Mouse (Mus musculus) cerebral cortex, adult 2 months (tissue): ENCODE data around the gene Exoc4.

Experiments used
- WGBS: fragments of 180-500 bp; shearing (Covaris S2); methylation state at CpG from one replicate; pipeline ENCODE4 v1.1.7; 2018; 5-methylcytosine and 5-hydroxymethylcytosine counted together

Gene Exoc4

GRCm38 (mm10) chr6:33310486-33310885 lies 61.6 kb downstream of the Exoc4 start:
- WGBS, result 77% methylated on average over 1 of the region's 1 CpGs

- WGBS, result 79% methylated on average over 3 of the region's 3 CpGs
Observed at GRCm38 (mm10) chr6:33322849-33323248, 74.0 kb downstream of the Exoc4 start.

GRCm38 (mm10) chr6:33323386-33323785 lies 74.5 kb downstream of the Exoc4 start:
- 84% methylated on average over 4 of the region's 4 CpGs for WGBS

- WGBS, result 82% methylated on average over 1 of the region's 1 CpGs
Observed at GRCm38 (mm10) chr6:33328326-33328725, 79.4 kb downstream of the Exoc4 start.

- 49% methylated on average over 1 of the region's 1 CpGs for WGBS
Observed at GRCm38 (mm10) chr6:33347088-33347775, 98.3 kb downstream of the Exoc4 start.

GRCm38 (mm10) chr6:33361613-33362012 lies 112.7 kb downstream of the Exoc4 start:
- WGBS, result 44% methylated on average over 6 of the region's 6 CpGs

- 78% methylated on average over 3 of the region's 3 CpGs for WGBS
Observed at GRCm38 (mm10) chr6:33380517-33380916, 131.6 kb downstream of the Exoc4 start.

GRCm38 (mm10) chr6:33382176-33382575 lies 133.3 kb downstream of the Exoc4 start:
- whole genome bisulfite sequencing, result 66% methylated on average over 3 of the region's 3 CpGs

GRCm38 (mm10) chr6:33392020-33392419 lies 143.1 kb downstream of the Exoc4 start:
- 81% methylated on average over 2 of the region's 2 CpGs for WGBS

- WGBS, result 67% methylated on average over 1 of the region's 1 CpGs
Observed at GRCm38 (mm10) chr6:33399491-33399890, 150.6 kb downstream of the Exoc4 start.

GRCm38 (mm10) chr6:33401161-33401560 lies 152.3 kb downstream of the Exoc4 start:
- WGBS, result 86% methylated on average over 2 of the region's 2 CpGs

GRCm38 (mm10) chr6:33405562-33406275 lies 156.8 kb downstream of the Exoc4 start:
- WGBS, result 34% methylated on average over 4 of the region's 4 CpGs

- 74% methylated on average over 3 of the region's 3 CpGs for WGBS
Observed at GRCm38 (mm10) chr6:33409586-33409985, 160.7 kb downstream of the Exoc4 start.

- 69% methylated on average over 4 of the region's 4 CpGs for WGBS
Observed at GRCm38 (mm10) chr6:33431207-33431787, 182.4 kb downstream of the Exoc4 start.

- 87% methylated on average over 1 of the region's 1 CpGs for WGBS
Observed at GRCm38 (mm10) chr6:33440508-33440907, 191.6 kb downstream of the Exoc4 start.

GRCm38 (mm10) chr6:33453810-33454209 lies 204.9 kb downstream of the Exoc4 start:
- 45% methylated on average over 2 of the region's 2 CpGs for WGBS

GRCm38 (mm10) chr6:33454354-33454753 lies 205.5 kb downstream of the Exoc4 start:
- WGBS, result 39% methylated on average over 2 of the region's 2 CpGs

- 70% methylated on average over 1 of the region's 1 CpGs for WGBS
Observed at GRCm38 (mm10) chr6:33455238-33455637, 206.4 kb downstream of the Exoc4 start.

GRCm38 (mm10) chr6:33464862-33465261 lies 216.0 kb downstream of the Exoc4 start:
- 74% methylated on average over 3 of the region's 3 CpGs for WGBS

GRCm38 (mm10) chr6:33465392-33465791 lies 216.5 kb downstream of the Exoc4 start:
- 65% methylated on average over 3 of the region's 3 CpGs for WGBS

- 90% methylated on average over 5 of the region's 5 CpGs for WGBS
Observed at GRCm38 (mm10) chr6:33466168-33466839, 217.4 kb downstream of the Exoc4 start.

- 79% methylated on average over 5 of the region's 5 CpGs for WGBS
Observed at GRCm38 (mm10) chr6:33468480-33468879, 219.6 kb downstream of the Exoc4 start.
